Mouse (Mus musculus) testis, postnatal 14 days (tissue): Measurements from ENCODE around the gene Sycp3.

ENCODE experiments used
- DNase-seq: peaks from one replicate; pipeline ENCODE4 v3.0.0; 2021; ENCODE audit warnings: low spot score

Gene Sycp3

GRCm38 (mm10) chr10:88501370-88501769 is 42.0 kb downstream of the Sycp3 start:
- no peak for DNase-seq

GRCm38 (mm10) chr10:88501886-88502765 is 42.8 kb downstream of the Sycp3 start:
- no peak for DNase-seq

DNA sequence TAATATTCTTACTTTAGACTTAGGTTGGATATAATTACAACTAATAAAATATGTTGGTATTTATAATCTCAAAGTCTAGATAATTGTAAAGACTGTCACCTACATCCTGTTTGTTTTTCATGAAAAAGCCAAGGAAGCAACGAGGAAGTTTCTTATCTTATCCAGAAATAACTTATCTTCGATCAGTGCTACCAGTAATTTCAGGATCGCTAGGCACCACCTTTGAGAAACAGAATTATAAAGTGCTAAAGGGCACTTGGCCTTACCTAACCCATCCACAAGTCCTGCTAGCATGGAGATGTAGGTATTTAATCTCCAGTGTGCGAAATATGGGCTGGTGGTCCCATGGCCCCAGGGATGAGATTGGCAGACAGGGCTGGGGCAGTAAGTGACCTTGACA is 43.5 kb downstream of the Sycp3 start:
- DNase-seq: no peak

GRCm38 (mm10) chr10:88503421-88504314 is 44.3 kb downstream of the Sycp3 start, which contains the start of gene Chpt1:
Gene Chpt1, minus strand, starts transcription at chr10:88504073.
- DNase-seq: peak; percentile 86

DNA sequence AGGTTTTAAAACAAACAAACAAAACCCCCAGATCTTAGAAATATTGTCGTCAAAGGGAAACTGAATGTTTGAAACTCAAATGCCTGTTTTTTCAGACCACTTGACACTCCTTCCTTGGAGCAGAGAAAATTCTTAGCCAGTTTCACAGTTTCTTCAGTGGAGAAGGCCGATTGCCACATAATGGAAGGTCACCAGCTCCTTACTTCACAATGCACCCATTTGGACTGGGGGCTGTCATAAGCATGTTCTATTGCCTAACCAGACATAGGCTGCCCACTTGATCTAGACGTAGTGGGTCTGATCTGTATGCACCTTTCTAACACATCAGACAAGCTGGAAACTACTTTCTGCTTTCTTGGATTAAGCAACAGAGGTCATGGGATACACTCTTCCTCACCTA is 45.1 kb downstream of the Sycp3 start:
- no peak for DNase-seq

DNA sequence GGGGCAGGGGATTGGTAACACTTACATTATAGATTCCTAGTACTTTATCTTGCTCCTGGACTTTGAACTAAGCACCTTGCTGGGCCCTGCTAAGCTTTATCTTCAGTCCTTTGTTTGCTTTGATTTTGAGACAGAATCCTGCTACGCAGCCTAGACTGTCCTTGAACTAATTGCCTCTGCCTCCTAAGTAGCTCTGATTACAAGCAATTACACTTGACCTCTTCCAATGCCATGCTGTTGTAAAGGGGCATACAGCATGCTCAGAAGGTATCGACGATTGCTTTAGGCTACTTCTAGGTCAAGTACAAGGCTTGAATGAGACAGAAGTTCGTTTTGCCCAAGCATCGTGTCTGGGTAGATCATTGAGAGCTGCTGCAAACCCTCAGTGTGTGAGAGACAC is 45.9 kb downstream of the Sycp3 start:
- DNase-seq: no peak

- no peak for DNase-seq
Measured at GRCm38 (mm10) chr10:88507691-88508143, 48.3 kb downstream of the Sycp3 start.

- DNase-seq: no peak
Measured at GRCm38 (mm10) chr10:88510503-88511271, 51.3 kb downstream of the Sycp3 start.

- DNase-seq: no peak
Measured at GRCm38 (mm10) chr10:88511355-88511754, 52.0 kb downstream of the Sycp3 start.

DNA sequence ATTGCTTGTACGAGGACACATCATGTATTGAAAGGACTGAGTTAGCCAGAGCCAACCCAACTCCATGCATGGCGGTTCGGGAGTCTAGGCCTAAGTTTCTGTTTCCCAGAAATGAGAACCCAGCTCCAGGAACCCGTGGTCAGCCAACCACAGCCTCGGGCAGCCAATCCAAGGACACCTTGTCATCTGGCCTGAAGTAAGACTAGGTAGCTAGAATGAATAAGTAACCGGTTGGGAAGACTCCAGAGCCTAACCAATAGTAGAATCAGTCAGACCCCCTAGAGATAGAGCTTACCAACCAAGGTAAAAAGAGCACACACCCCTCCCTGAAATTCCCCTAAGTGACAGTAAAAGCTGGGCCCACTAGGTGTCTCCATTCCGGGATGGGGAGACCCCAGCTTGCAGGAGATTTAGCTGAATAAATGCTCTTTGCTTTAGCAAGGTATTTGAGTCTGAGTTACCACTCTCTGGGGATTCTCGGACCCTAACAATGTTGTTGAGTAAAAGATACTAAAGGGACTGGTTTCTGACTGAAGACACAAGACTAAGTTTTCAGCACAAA is 54.3 kb downstream of the Sycp3 start:
- no peak for DNase-seq

DNA sequence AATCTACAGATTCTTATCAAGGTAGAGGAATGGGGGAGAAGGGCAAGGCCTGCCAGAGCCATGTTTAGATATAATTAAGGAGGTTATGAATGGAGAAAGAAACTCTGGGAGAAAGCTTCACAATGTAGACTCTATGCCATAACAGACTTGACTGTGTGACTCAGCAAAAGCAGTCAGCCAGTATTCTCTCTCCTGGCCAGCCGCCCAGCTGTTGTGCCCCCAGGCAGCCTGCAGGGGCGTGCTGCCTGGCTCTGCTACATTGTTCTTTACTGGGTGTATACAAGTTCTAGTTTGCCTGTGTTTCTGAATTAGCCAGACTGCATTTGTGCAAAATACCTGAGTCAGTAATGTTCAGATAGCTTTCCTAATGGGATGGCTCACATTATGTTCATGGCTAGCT is 55.1 kb downstream of the Sycp3 start:
- DNase-seq: peak; percentile 87

- peak; percentile 59 for DNase-seq
Measured at GRCm38 (mm10) chr10:88515049-88515448, 55.7 kb downstream of the Sycp3 start.

- no peak for DNase-seq
Measured at GRCm38 (mm10) chr10:88522795-88523194, 63.4 kb downstream of the Sycp3 start.
